Mouse (Mus musculus): ENCODE measurements around the gene Espl1. TPM values are rescaled to one million over a fixed set of nuclear protein-coding genes. Genes with fewer than 3 reads are reported as not detected.

Espl1 gene
- total and polyA plus RNA-seq, 2 experiments = 0.09 to 0.11 TPM

DNA sequence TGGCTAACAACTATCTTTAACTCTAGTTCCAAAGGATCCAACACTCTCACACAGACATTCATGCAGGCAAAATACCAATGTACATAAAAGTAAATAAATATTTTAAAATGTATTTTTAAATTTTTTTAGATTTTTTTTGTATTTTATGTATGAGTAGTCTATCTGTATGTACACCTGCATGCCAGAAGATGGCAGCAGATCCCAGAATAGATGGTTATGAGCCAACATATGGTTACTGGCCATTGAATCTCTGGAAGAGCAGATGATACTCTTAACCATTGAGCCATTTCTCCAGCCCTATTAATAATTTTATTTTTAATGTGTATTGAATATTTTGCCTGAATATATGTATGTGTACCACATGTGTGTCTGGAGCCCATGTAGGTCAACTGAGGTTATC is 8.7 kb upstream of the Espl1 start:
- H3K9ac ChIP-seq (ENCODE audit: low read depth, low read length) = no peak overlapping the region
- no peaks in the 10 kb centered on the region for H3K4me1 ChIP-seq (ENCODE audit: control insufficient read depth, insufficient read depth, low read length)
- H3K27ac ChIP-seq (replicated peaks; ENCODE audit: insufficient read depth, low read depth, low read length) = no peak overlapping the region
- no peaks in the 10 kb centered on the region for H3K79me2 ChIP-seq (ENCODE audit: control insufficient read depth, insufficient read depth, low read length)
- no peaks in the 10 kb centered on the region for H3K27me3 ChIP-seq (ENCODE audit: control insufficient read depth, insufficient read depth, low read length)
- DNase-seq (ENCODE audit: extremely low read depth, low read depth, low spot score) = peak; percentile 40
- TF ChIP-seq CTCF (IDR thresholded peaks at IDR 0.05; ENCODE audit: low read depth, low read length) (peak; percentile 49), POLR2A (IDR thresholded peaks at IDR 0.05; ENCODE audit: extremely low read depth, insufficient read depth, low read length) (no peak)
- no peak overlapping the region for H3K4me3 ChIP-seq (ENCODE audit: insufficient read depth, low read depth, low read length)
- H3K36me3 ChIP-seq (ENCODE audit: control insufficient read depth, insufficient read depth, low read length) = no peaks in the 10 kb centered on the region

GRCm38 (mm10) chr15:102296368-102297006 is 421 bp downstream of the Espl1 start:
- Histone ChIP-seq H3K4me3 (ENCODE audit: insufficient read depth, low read depth, low read length) (peak overlapping the region; percentile 57), H3K79me2 (ENCODE audit: control insufficient read depth, insufficient read depth, low read length) (no peaks in the 10 kb centered on the region), H3K9ac (ENCODE audit: low read depth, low read length) (peak overlapping the region; percentile 12), H3K36me3 (ENCODE audit: control insufficient read depth, insufficient read depth, low read length) (no peaks in the 10 kb centered on the region), H3K27me3 (ENCODE audit: control insufficient read depth, insufficient read depth, low read length) (no peaks in the 10 kb centered on the region), H3K27ac (replicated peaks; ENCODE audit: insufficient read depth, low read depth, low read length) (no peak overlapping the region), H3K4me1 (ENCODE audit: control insufficient read depth, insufficient read depth, low read length) (no peaks in the 10 kb centered on the region)
- no peak for TF ChIP-seq POLR2A (IDR thresholded peaks at IDR 0.05; ENCODE audit: extremely low read depth, insufficient read depth, low read length)
- TF ChIP-seq CTCF (IDR thresholded peaks at IDR 0.05; ENCODE audit: low read depth, low read length) = no peak
- WGBS = 9% methylated on average over 24 of the region's 24 CpGs
- no peak for DNase-seq (ENCODE audit: extremely low read depth, low read depth, low spot score)

- WGBS = 96% methylated on average over 6 of the region's 6 CpGs
- DNase-seq (ENCODE audit: extremely low read depth, low read depth, low spot score) = no peak
- Histone ChIP-seq H3K27me3 (ENCODE audit: control insufficient read depth, insufficient read depth, low read length) (no peaks in the 10 kb centered on the region), H3K79me2 (ENCODE audit: control insufficient read depth, insufficient read depth, low read length) (no peaks in the 10 kb centered on the region), H3K4me1 (ENCODE audit: control insufficient read depth, insufficient read depth, low read length) (no peaks in the 10 kb centered on the region), H3K9ac (ENCODE audit: low read depth, low read length) (no peak overlapping the region), H3K4me3 (ENCODE audit: insufficient read depth, low read depth, low read length) (no peak overlapping the region), H3K36me3 (ENCODE audit: control insufficient read depth, insufficient read depth, low read length) (no peaks in the 10 kb centered on the region), H3K27ac (replicated peaks; ENCODE audit: insufficient read depth, low read depth, low read length) (no peak overlapping the region)
- no peak for TF ChIP-seq POLR2A (IDR thresholded peaks at IDR 0.05; ENCODE audit: extremely low read depth, insufficient read depth, low read length)
- TF ChIP-seq CTCF (IDR thresholded peaks at IDR 0.05; ENCODE audit: low read depth, low read length) = no peak
Measured at GRCm38 (mm10) chr15:102302542-102302941, 6.5 kb downstream of the Espl1 start.

- H3K27ac ChIP-seq (replicated peaks; ENCODE audit: insufficient read depth, low read depth, low read length) = no peak overlapping the region
- H3K4me1 ChIP-seq (ENCODE audit: control insufficient read depth, insufficient read depth, low read length) = peaks cover 2% of the 10 kb centered on the region; the same call in 1 of the 2 replicates
- DNase-seq (ENCODE audit: extremely low read depth, low read depth, low spot score) = no peak
- no peak for TF ChIP-seq POLR2A (IDR thresholded peaks at IDR 0.05; ENCODE audit: extremely low read depth, insufficient read depth, low read length)
- no peaks in the 10 kb centered on the region for H3K36me3 ChIP-seq (ENCODE audit: control insufficient read depth, insufficient read depth, low read length)
- no peak overlapping the region for H3K4me3 ChIP-seq (ENCODE audit: insufficient read depth, low read depth, low read length)
- WGBS = 93% methylated on average over 9 of the region's 9 CpGs
- H3K27me3 ChIP-seq (ENCODE audit: control insufficient read depth, insufficient read depth, low read length) = no peaks in the 10 kb centered on the region
- H3K79me2 ChIP-seq (ENCODE audit: control insufficient read depth, insufficient read depth, low read length) = no peaks in the 10 kb centered on the region
- H3K9ac ChIP-seq (ENCODE audit: low read depth, low read length) = no peak overlapping the region
Measured at GRCm38 (mm10) chr15:102308717-102309116, 12.7 kb downstream of the Espl1 start.

GRCm38 (mm10) chr15:102310074-102310845 is 14.2 kb downstream of the Espl1 start:
- Histone ChIP-seq H3K4me1 (ENCODE audit: control insufficient read depth, insufficient read depth, low read length) (peaks cover 2% of the 10 kb centered on the region; the same call in 1 of the 2 replicates), H3K79me2 (ENCODE audit: control insufficient read depth, insufficient read depth, low read length) (no peaks in the 10 kb centered on the region), H3K27ac (replicated peaks; ENCODE audit: insufficient read depth, low read depth, low read length) (no peak overlapping the region), H3K27me3 (ENCODE audit: control insufficient read depth, insufficient read depth, low read length) (no peaks in the 10 kb centered on the region), H3K36me3 (ENCODE audit: control insufficient read depth, insufficient read depth, low read length) (no peaks in the 10 kb centered on the region), H3K9ac (ENCODE audit: low read depth, low read length) (no peak overlapping the region), H3K4me3 (ENCODE audit: insufficient read depth, low read depth, low read length) (no peak overlapping the region)
- no peak for TF ChIP-seq POLR2A (IDR thresholded peaks at IDR 0.05; ENCODE audit: extremely low read depth, insufficient read depth, low read length)
- no peak for TF ChIP-seq CTCF (IDR thresholded peaks at IDR 0.05; ENCODE audit: low read depth, low read length)
- WGBS = 75% methylated on average over 10 of the region's 10 CpGs
- DNase-seq (ENCODE audit: extremely low read depth, low read depth, low spot score) = peak; percentile 64

GRCm38 (mm10) chr15:102311489-102311888 is 15.4 kb downstream of the Espl1 start:
- Histone ChIP-seq H3K79me2 (ENCODE audit: control insufficient read depth, insufficient read depth, low read length) (no peaks in the 10 kb centered on the region), H3K27me3 (ENCODE audit: control insufficient read depth, insufficient read depth, low read length) (no peaks in the 10 kb centered on the region), H3K4me1 (ENCODE audit: control insufficient read depth, insufficient read depth, low read length) (peaks cover 2% of the 10 kb centered on the region; the same call in 1 of the 2 replicates), H3K4me3 (ENCODE audit: insufficient read depth, low read depth, low read length) (no peak overlapping the region), H3K9ac (ENCODE audit: low read depth, low read length) (no peak overlapping the region), H3K36me3 (ENCODE audit: control insufficient read depth, insufficient read depth, low read length) (no peaks in the 10 kb centered on the region), H3K27ac (replicated peaks; ENCODE audit: insufficient read depth, low read depth, low read length) (no peak overlapping the region)
- no peak for TF ChIP-seq POLR2A (IDR thresholded peaks at IDR 0.05; ENCODE audit: extremely low read depth, insufficient read depth, low read length)
- no peak for TF ChIP-seq CTCF (IDR thresholded peaks at IDR 0.05; ENCODE audit: low read depth, low read length)
- DNase-seq (ENCODE audit: extremely low read depth, low read depth, low spot score) = no peak

Data from liver, adult 2 months (tissue).